Mouse (Mus musculus): Measurements from ENCODE around the gene Wfdc11.

GRCm38 (mm10) chr2:164621775-164622174 lies 52.1 kb downstream of the Wfdc11 start:
- TF ChIP-seq POLR2A (IDR thresholded peaks at IDR 0.05; ENCODE audit: borderline replicate concordance, control insufficient read depth, low read depth, low read length) (no peak), CTCF (IDR thresholded peaks at IDR 0.05; ENCODE audit: control insufficient read depth, insufficient read depth, low read length) (no peak)

Data from bone marrow, adult 2 months (tissue).